Mouse (Mus musculus): ENCODE data around the gene Tsg101.
"Not testable (repeated sequence)": the region's sequence is repeated elsewhere in the genome, so short reads cannot be mapped to it uniquely, and the experiment has no call there.

Gene Tsg101

DNA sequence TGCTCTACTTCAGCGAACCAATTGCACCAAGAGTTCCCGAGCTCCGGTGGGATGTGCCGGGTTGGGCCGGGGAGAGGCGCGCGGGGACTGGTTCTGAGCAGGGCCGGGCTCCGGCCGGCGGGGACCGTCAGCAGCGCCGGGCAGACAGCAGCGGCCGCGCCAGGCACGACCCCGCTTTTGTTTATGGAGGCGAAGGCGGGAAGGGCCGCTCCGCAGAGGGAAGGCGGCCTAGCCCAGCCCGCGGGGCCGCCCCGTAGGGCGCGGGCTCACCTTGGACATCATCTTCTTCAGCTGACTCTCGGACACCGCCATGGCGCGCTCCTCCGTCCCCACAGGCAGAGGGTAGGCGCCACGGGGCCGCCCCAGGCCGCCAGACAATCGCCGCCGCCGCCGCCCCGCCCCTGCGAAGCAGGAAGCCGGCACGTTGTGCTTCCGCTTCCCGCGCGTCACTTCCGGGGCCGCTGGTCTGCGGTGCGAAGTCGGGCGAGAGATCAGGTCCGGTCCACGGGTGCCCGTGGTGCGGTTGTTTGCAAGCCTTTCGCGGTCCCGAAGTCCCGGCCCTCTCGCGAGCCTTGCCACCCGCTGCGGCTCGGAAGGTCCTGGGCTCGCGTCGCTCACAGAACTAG, at the start of gene Tsg101:
Gene Tsg101 (minus strand): TSS at position 419 of the 626 bp plus-strand sequence.
- DNase-seq (ENCODE audit: low spot score), result peak; percentile 85

DNA sequence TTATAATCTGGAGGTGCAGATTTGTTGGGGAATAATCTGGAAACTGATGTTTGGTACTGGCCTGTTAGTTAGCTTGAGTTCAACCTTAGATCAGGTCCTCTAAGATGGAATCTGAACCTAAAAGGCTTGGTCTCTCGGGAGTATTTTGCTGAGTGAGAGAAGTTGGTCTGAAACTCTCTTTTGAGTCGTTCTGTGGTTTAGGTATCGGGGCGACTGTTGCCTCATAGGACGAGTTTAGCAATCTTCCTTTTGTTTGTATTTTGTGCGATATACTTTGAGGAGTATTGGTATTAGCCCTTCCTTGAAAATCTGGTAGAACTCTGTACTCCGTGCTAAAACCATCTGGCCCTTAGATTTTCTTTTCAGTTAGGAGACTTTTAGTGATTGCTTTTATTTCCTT, 44.3 kb upstream of the Tsg101 start:
- no peak for DNase-seq (ENCODE audit: low spot score)

DNA sequence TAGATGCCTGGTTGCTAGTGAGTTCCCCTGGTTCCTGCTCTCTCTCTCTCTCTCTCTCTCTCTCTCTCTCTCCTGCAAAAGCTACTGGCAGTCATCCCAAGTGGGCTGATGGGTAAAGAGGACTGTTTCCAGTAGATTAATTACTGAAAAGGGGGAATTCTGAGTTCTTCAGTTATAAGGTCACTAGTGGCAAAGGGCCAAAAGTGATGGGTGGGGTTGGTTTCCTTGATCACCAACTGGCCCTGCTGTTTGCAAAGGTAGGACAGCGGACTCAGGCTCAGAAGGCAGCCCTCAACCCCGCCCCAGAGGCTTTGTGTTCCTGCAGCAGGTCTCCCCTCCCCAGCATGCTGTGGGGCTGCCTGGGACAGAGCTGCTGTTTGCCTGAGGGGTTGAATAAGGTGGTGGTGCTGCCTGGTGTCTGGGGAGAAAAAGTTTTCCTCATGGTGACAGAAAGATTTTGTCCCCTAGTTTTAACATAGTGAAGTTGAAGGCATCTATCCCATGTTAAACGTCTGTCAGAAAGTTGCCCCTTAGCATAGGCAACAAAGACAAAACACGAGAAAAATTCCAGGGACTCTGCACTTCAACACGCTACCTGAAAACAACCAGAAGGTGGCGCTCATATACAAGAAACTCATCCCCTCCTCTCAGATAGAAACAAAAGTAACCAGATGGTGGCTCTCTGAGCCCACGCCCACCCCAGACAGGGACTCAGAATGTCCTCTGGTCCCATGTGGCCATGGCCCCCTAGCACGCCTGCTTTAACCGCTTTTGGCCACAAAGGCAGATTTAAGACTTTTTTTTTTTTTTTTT, 43.2 kb upstream of the Tsg101 start:
- peak; percentile 22 for DNase-seq (ENCODE audit: low spot score)

DNA sequence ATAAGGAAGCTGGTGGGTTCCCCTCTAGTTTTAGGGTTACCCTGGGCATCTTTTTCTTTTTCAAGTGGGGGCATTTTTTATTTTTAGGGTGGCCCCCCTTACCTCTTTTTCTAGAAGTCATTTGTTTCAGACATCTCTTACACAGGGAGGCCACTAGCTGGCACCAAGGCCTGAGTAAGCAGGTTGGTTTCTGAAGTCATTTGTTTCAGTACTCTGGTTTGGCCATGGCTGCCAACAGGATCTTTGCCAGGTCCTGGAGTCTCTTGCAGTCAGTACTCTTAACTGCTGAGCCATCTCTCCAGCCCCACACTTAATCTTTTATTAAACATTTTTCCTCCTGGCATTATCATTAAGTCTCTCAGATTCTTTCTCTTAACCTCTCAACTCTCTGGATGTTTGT, 42.4 kb upstream of the Tsg101 start:
- no peak for DNase-seq (ENCODE audit: low spot score)

DNA sequence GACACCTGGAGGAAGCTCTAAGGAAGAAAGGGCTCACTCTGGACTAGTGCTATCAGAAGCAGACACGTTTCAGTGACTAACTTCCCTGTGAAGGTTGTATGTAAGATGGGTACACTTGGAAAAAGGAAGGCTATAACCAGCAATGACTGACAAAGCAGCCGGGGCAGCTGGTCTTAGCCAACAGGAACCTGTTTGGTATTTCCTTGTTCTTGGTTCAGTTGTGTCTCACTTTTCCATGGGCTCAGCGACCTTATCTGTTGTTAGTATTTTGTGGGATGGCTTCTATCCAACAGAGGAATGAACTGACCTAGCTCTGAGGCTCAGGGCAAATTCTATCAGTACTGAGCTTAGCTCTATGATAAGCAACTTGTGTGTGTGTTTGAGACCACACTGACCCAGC, 41.2 kb upstream of the Tsg101 start:
- no peak for DNase-seq (ENCODE audit: low spot score)

DNA sequence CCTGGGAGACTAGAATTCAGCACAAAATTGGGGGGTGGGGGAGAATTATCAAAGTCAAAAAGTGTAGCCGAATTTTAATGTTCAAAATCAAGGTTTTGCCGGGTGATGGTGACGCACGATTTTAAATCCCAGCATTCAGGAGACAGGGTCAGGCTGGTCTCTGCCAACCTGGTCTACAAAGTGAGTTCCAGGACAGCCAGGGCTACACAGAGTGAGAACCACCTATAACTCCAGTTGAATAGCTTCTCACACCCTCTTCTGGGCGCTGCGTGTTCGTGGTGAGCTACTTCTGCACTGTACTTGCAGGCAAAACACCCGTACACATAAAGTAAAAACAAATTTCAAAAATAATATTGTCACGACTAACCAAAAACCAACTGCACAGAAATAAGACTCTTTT, 39.1 kb upstream of the Tsg101 start:
- DNase-seq (ENCODE audit: low spot score), result no peak

DNA sequence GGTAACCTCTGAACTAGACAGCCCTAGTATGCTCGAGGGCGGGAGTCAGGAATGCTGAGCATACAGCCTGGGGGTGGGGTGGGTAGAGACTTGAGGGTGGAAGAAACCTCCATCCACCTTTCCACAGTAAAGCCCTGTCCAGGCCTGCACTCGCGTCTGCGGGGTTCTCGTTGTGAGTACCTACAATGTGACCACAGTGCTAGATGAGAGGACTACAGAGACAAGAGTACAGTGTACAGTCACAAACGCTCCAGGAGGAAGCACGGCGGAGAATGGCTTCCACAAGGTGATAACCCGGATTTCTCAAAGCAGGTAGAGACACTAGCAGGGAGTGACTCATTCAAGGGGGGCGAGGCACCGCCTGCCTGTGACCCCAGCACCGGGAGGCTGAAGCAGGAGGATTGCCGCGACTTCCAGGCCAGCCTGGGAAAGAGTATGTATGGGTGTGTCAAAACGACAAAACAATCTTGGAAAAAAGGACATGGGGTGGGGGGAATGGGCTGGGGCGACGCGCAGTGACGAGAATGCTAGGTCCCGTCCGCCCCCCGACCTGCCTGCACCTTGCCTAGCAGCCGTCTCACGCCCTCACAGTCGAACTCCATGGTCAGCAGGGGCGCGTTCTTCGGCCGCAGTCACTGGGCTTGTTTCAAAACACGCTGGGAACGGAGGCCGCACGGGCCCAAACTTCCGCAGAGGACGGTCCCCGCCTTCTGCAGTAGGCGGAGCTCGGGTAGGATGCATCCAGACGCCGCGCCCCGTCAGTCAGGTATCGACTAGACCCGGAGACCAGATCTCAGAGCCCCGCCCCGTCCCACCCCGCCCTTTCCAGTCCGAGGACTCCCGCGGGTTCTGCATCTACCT, 38.3 kb upstream of the Tsg101 start, which contains the start of gene Uevld:
Gene Uevld (minus strand): TSS at position 697 of the 861 bp plus-strand sequence.
- peak; percentile 83 for DNase-seq (ENCODE audit: low spot score)

DNA sequence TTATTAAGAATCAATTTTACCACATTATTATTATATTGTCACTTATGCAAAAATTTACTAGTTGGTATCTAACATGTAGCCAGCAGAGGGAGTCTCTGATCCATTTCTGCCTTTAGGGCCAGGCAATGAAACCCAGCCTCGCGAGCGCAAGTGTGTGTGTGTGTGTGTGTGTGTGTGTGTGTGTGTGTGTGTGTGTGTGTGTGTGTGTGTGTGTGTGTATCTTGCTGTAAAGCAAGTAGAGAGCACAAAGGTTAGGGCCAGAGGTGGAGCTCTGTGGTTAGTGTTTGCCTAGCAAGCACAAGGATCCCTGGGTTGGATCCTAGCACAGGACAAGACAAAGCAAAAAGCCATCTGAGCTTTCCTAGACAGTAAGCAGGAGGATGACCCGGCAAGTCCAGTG, 16.1 kb upstream of the Tsg101 start:
- DNase-seq (ENCODE audit: low spot score), result no peak

DNA sequence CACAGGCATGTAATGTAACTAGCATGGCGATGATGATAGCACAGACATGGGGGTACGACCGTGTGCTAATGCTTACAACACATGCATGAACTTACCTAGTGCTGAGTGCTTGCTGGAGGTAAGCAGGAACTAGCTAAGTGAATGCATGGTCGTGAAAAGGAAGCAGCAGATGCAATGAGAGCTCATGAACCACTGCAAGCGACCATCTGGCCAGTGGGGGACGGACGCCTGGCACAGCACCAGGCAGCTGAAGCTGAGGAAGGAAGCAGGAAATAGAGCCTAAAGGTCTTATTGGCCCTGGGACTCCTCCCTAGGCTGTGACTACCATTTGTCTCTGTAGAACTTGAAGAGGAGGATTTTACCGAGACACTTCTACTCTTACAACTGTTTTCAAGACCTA, 15.0 kb upstream of the Tsg101 start:
- no peak for DNase-seq (ENCODE audit: low spot score)

DNA sequence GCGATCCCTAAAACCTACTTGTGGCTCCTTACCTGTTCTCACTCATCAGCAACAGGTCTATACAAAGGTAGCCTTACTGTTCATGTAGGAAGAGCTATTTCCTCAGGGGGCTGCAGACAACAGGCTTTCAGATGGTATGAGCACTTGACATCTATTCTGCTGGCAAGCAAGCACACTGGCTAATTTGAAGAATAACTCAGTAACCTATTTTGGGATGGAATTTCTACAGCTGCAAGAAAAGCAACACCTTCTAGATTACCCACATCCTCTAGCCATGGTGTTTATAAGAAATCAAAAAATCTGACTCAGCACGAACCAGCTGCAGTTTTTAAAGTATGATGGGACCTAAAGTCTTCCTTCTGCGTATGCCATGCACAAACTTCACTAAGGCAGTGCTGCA, 11.6 kb upstream of the Tsg101 start:
- DNase-seq (ENCODE audit: low spot score), result no peak

DNA sequence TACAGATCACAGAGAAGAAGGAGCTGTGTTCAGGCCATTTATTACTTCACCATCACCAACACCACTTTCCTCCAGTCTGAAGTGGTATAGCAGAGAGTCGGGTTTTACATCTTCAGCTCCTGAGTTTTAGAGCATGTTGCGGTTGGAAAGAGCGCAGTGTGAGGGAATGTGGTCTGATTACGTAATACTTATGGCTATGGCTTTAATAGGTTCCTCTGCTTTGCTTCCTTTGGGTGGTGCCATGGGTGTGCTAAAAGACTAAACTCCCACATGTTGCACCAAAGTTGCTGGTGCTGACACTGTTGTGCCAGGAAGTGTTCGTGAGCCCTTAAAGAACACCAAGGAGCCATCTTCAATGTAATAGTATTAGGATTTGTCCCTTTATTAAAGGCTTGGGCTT, 8.5 kb upstream of the Tsg101 start:
- no peak for DNase-seq (ENCODE audit: low spot score)

DNA sequence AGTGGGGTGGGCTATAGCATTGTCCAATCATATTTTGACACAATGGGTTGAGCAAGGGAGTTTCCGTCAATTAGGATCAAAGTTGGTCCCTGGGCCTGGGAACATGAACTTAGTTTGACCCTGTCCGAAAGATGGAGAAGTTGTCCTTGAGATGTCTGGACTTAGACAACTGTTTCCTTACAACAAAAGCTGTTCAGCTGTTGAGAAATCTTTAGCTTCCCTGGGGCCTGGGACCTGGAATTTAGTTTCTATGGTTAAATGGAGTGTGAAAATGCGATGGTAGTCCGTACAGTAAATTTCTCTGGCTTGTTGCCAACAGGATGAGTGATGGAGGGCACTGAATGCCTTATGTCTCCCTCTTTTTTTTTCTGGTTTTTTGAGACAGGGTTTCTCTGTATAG, 2.3 kb upstream of the Tsg101 start:
- DNase-seq (ENCODE audit: low spot score), result no peak

DNA sequence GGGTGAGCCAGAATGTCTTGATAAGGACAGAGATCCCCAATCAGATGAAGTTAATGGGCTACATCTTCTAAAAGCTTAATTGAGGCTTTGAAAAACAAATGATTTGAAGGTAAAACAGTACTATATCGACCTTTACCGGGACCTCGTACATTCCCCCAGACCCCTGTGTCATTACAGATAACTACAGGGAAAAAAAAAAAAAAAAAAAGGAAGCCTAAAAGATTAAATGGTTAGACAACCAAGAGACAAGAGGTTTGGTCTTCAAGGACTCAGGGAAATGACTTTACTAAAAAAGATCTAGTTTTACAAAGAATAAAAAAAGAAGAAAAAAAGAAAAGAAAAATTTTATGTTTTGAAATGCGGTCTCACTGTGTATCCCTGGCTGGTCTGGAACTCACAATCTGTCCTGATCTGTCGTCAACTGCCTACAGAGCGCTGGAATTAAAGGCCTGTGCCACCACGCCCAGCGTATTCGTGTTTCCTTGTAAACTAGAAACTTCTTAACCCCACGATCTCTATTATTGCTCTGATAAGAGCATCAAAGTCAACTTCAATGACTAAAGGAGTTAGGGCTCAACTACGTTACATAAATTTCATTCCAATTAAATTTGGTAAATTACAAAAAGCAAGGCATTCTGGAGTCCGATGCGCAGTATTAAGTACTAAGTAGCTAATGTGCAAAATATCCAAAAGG, 944 bp downstream of the Tsg101 start:
- no peak for DNase-seq (ENCODE audit: low spot score)

DNA sequence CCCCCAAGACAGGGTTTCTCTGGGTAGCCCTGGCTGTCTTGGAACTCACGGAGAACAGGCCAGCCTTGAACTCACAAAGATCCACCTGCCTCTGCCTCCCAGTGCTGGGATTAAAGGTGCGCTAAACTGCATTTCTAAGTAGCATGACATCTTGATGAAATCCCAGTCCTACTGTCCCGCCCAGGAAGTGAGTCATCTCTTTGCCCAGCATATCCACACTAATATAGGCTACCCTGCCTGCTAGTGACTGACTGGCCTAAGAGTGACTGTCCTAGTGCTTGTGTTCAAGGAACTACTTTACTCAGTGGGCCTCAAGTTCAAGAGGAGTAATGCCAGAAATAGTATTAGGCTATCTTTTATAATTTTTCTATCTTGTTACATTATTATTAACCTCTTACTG, 3.4 kb downstream of the Tsg101 start:
- no peak for DNase-seq (ENCODE audit: low spot score)

DNA sequence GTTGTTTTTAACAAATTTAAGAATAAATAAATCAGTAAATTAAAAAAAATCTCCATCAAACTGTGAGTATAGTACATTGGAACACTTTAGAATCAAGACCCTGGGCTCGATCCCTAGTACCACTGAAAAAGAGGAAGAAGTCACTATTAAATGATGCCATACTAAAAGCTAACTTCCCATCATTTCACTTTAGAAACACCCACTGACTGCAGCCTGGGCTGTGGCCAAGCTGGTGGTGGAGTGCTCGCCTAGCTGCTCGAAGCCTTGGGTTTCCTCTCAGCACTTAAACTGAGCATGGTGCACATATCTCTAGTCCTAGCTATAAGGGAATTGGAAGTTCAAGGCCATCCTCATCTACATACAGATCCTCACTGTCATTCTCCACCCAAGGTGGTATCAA, 8.5 kb downstream of the Tsg101 start:
- DNase-seq (ENCODE audit: low spot score), result no peak

DNA sequence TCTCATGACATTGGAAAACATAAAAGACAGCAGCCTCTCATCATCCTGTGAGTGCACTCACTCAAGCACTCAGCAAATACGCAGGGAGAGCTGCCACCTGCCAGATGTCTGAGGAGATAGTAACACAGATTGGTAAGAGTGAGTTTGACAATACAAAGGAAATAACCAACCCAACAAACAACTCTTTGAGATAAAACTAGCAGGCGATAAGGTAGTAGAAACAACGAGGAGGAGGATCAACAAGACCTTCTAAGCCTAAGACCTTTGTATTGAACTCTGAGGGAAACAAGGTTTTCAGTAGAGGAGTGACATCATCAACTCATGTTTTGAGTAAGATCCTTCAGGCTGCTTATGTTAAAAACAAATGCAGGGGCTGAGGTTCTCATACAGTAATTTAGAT, 20.4 kb downstream of the Tsg101 start:
- no peak for DNase-seq (ENCODE audit: low spot score)

DNA sequence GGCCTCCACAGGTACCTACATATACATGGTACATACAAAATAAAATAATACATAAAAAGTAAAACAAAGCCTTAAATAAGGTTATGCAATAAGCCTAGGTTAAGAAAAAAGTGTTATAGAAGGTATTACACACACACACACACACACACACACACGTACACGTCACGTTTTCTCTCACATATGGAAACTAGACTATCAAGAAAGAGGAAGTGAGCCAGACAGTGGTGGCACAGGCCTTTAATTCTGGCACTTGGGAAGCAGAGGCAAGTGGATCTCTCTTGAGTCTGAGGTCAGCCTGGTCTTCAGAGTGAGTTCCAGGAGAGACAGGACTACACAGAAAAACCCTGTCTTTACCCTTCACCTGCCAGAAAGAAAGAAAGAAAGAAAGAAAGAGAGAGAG, 24.3 kb downstream of the Tsg101 start:
- peak; percentile 5 for DNase-seq (ENCODE audit: low spot score)

DNA sequence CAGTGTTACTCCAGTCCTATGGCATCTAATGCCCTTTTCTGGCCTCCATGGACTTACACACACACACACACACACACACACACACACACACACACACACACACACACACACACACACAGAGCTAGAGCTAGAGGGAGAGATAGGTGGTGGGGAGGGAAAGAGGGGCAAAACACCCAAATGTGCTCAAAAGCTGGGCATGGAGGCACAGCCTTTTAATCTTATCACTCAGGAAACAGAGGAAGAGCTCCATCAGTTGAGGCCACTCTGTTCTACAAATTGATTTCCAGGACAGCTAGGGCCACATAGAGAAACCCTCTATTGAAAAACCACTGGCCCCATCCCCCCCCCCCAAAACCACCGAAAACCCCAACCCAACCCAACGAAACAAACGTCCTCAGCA, 36.5 kb downstream of the Tsg101 start:
- no peak for DNase-seq (ENCODE audit: low spot score)

DNA sequence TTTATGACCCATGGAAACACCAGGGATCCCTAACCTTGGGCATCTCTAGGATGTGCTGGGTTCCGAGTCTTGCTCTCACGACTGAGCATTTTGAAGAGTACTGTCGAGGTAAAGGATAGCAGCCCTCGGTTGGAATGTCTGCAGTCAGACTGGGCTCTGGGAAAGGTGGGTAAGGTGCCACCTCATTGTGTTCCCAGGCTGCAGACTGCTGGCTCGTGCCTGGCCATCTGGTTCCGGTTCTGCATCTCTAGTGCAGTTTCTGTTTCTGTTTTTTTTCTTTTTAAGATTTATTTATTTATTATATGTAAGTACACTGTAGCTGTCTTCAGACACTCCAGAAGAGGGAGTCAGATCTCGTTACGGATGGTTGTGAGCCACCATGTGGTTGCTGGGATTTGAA, 37.8 kb downstream of the Tsg101 start:
- not testable (repeated sequence) for DNase-seq (ENCODE audit: low spot score)

DNA sequence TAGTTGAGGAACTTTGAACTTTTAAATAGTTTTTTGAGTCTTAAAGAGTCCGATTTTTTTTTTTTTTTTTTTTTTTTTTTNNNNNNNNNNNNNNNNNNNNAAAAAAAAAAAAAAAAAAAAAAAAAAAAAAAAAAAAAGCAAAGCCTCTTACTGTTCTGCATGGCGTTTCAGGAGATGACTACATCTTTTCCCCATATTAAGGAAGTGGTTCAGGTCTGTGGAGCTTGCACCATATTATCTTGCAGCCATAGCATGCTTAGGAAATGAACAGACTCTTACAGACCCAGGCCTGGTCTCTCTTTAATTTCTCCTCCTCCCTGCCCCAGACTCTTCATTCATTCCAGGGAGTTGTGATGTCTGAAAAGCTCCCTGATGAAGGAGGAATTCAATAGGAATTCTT, 38.8 kb downstream of the Tsg101 start:
- no peak for DNase-seq (ENCODE audit: low spot score)

DNA sequence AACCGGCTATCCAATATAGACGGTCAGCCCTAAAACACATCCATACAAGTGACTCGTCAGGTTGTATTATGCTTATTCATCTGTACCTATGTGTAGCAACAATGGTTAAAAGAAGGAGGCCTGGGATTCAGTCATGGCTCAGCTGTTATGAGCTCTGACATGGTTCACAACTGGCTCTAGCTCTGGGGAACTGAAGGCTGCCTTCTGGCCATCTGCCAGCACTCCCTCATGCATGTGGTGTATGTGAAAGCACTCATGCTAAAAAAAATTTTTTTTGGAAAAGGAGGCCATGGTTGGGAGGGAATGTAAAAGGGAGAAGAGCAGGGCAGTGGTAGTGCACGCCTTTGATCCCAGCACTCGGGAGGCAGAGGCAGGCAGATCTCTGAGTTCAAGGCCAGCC, 39.9 kb downstream of the Tsg101 start:
- no peak for DNase-seq (ENCODE audit: low spot score)

DNA sequence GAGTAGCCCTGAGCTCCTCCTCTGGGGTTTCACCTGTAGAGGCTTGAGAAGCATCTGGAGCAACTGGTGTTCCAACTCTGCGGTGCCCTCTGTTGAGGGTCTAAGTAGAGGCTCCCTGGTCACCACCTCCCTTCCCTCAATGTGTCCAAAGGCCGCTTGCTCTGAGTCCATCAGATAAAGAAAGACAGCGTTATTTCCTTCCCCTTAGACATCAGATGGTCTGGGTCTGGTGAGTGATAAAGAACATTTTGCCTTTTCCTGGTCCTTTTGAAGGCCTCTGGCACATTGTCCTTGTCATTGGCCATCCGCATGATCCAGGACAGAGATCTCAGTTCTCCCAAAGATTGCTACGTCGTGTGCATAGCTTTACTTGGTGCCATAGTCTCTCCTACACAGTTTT, 42.5 kb downstream of the Tsg101 start:
- DNase-seq (ENCODE audit: low spot score), result no peak

Data from spleen, adult 12 weeks (tissue).